Mouse (Mus musculus) stomach, embryonic 15.5 days (tissue): ENCODE results near the gene Prkci. TPM values are rescaled to one million over a fixed set of nuclear protein-coding genes. Genes with fewer than 3 reads are reported as not detected.

Experiments
- ATAC-seq: fragments of 200-750 bp; cut with Nextera tagmentation; 2 replicates; pipeline ENCODE4 v1.8.0; 2017; ENCODE audit warnings: low read depth, moderate number of reproducible peaks, moderate TSS enrichment; ENCODE audit not compliant: insufficient read depth, low FRiP score
- H3K27ac ChIP-seq: fragments of 300-500 bp; sonication (generic); 2 replicates; pipeline ENCODE4 v1.5.1; 2015; ENCODE audit warnings: mild to moderate bottlenecking, inconsistent platforms
- H3K27me3 ChIP-seq: fragments of 300-500 bp; sonication (generic); replicated peaks from 2 replicates; pipeline ENCODE4 v1.6.1; 2015; ENCODE audit warnings: inconsistent platforms
- H3K36me3 ChIP-seq: fragments of 300-500 bp; sonication (generic); 2 replicates; pipeline ENCODE4 v1.6.1; 2015; ENCODE audit warnings: inconsistent platforms
- H3K4me1 ChIP-seq: fragments of 300-500 bp; sonication (generic); 2 replicates; pipeline ENCODE4 v1.6.1; 2015; ENCODE audit warnings: inconsistent platforms
- H3K4me2 ChIP-seq: fragments of 300-500 bp; sonication (generic); 2 replicates; pipeline ENCODE4 v1.6.1; 2015; ENCODE audit warnings: mild to moderate bottlenecking, inconsistent platforms
- H3K4me3 ChIP-seq: fragments of 300-500 bp; sonication (generic); replicated peaks from 2 replicates; pipeline ENCODE4 v1.5.1; 2015; ENCODE audit warnings: inconsistent platforms
- H3K9ac ChIP-seq: fragments of 300-500 bp; sonication (generic); 2 replicates; pipeline ENCODE4 v1.6.1; 2015; ENCODE audit warnings: inconsistent platforms
- H3K9me3 ChIP-seq: fragments of 300-500 bp; sonication (generic); 2 replicates; pipeline ENCODE4 v1.6.1; 2016; ENCODE audit warnings: inconsistent platforms
- WGBS: fragments of 180-500 bp; shearing (Covaris S2); methylation state at CpG from one replicate; pipeline ENCODE4 v1.1.7; 2015; 5-methylcytosine and 5-hydroxymethylcytosine counted together
- polyA plus RNA-seq: library from polyadenylated mRNA; unstranded; fragments of >200 nt; fragmentation: Nextera tagmentation; extraction: Ambion mirVana; gene quantifications from 2 replicates; pipeline ENCODE4 v1.2.1, GENCODE M21; 2015

Gene Prkci
- 39.3 and 42.5 TPM in 2 replicates for polyA plus RNA-seq

GRCm38 (mm10) chr3:30995283-30995898, at the start of gene Prkci:
Gene Prkci, plus strand, starts transcription at chr3:30995747.
- no peaks in the 10 kb centered on the region for H3K36me3 ChIP-seq
- H3K4me1 ChIP-seq = peaks cover 23% of the 10 kb centered on the region
- H3K9ac ChIP-seq = peak within 1 kb of the TSS; percentile 91
- peak; percentile 96 for ATAC-seq
- peak within 1 kb of the TSS; percentile 97 for H3K4me3 ChIP-seq
- H3K9me3 ChIP-seq = no peaks in the 10 kb centered on the region
- H3K27me3 ChIP-seq = no peaks in the 10 kb centered on the region
- peak within 1 kb of the TSS; percentile 52 for H3K4me2 ChIP-seq
- WGBS = under 1% methylated on average over 50 of the region's 50 CpGs
- peak within 1 kb of the TSS; percentile 77 for H3K27ac ChIP-seq

- WGBS = 72% methylated on average over 3 of the region's 3 CpGs
- Histone ChIP-seq H3K4me2 (no peak overlapping the region), H3K9me3 (no peaks in the 10 kb centered on the region), H3K36me3 (peaks cover 35% of the 10 kb centered on the region), H3K4me1 (no peaks in the 10 kb centered on the region), H3K27me3 (no peaks in the 10 kb centered on the region), H3K9ac (no peak overlapping the region), H3K4me3 (no peak overlapping the region), H3K27ac (no peak overlapping the region)
- ATAC-seq = no peak
These were observed 43.9 kb upstream of the Prkci start for GRCm38 (mm10) chr3:30951652-30952051.

GRCm38 (mm10) chr3:30952273-30953070, 43.1 kb upstream of the Prkci start:
- no peak overlapping the region for H3K27ac ChIP-seq
- H3K9ac ChIP-seq = no peak overlapping the region
- no peak overlapping the region for H3K4me3 ChIP-seq
- H3K4me1 ChIP-seq = no peaks in the 10 kb centered on the region
- no peaks in the 10 kb centered on the region for H3K27me3 ChIP-seq
- H3K4me2 ChIP-seq = no peak overlapping the region
- ATAC-seq = 0 out of 2 replicates have a peak, but pooled peaks have one; percentile 35
- H3K9me3 ChIP-seq = no peaks in the 10 kb centered on the region
- H3K36me3 ChIP-seq = peaks cover 38% of the 10 kb centered on the region
- 88% methylated on average over 12 of the region's 12 CpGs for WGBS

- ATAC-seq = no peak
- Histone ChIP-seq H3K4me2 (no peak overlapping the region), H3K4me3 (no peak overlapping the region), H3K4me1 (no peaks in the 10 kb centered on the region), H3K9me3 (no peaks in the 10 kb centered on the region), H3K27me3 (no peaks in the 10 kb centered on the region), H3K27ac (no peak overlapping the region), H3K36me3 (peaks cover 44% of the 10 kb centered on the region), H3K9ac (no peak overlapping the region)
- WGBS = 85% methylated on average over 6 of the region's 6 CpGs
These were observed 39.2 kb upstream of the Prkci start for GRCm38 (mm10) chr3:30956327-30956726.

- no peaks in the 10 kb centered on the region for H3K27me3 ChIP-seq
- H3K9ac ChIP-seq = no peak overlapping the region
- H3K4me3 ChIP-seq = no peak overlapping the region
- H3K9me3 ChIP-seq = no peaks in the 10 kb centered on the region
- no peaks in the 10 kb centered on the region for H3K4me1 ChIP-seq
- peaks cover 51% of the 10 kb centered on the region for H3K36me3 ChIP-seq
- no peak overlapping the region for H3K27ac ChIP-seq
- ATAC-seq = no peak
- 66% methylated on average over 2 of the region's 2 CpGs for whole genome bisulfite sequencing
- no peak overlapping the region for H3K4me2 ChIP-seq
These were observed 36.8 kb upstream of the Prkci start for GRCm38 (mm10) chr3:30958709-30959108.

- H3K27me3 ChIP-seq = no peaks in the 10 kb centered on the region
- ATAC-seq = no peak
- H3K9ac ChIP-seq = no peak overlapping the region
- 65% methylated on average over 7 of the region's 7 CpGs for WGBS
- H3K36me3 ChIP-seq = peaks cover 42% of the 10 kb centered on the region
- no peaks in the 10 kb centered on the region for H3K4me1 ChIP-seq
- H3K9me3 ChIP-seq = no peaks in the 10 kb centered on the region
- H3K27ac ChIP-seq = no peak overlapping the region
- no peak overlapping the region for H3K4me3 ChIP-seq
- no peak overlapping the region for H3K4me2 ChIP-seq
These were observed 35.4 kb upstream of the Prkci start for GRCm38 (mm10) chr3:30959868-30960831.

GRCm38 (mm10) chr3:30963100-30963499, 32.4 kb upstream of the Prkci start:
- ATAC-seq = no peak
- H3K27me3 ChIP-seq = no peaks in the 10 kb centered on the region
- no peaks in the 10 kb centered on the region for H3K9me3 ChIP-seq
- no peaks in the 10 kb centered on the region for H3K4me1 ChIP-seq
- no peak overlapping the region for H3K27ac ChIP-seq
- no peak overlapping the region for H3K4me2 ChIP-seq
- WGBS = 93% methylated on average over 4 of the region's 4 CpGs
- no peak overlapping the region for H3K9ac ChIP-seq
- peaks cover 37% of the 10 kb centered on the region for H3K36me3 ChIP-seq
- no peak overlapping the region for H3K4me3 ChIP-seq

GRCm38 (mm10) chr3:30964216-30964615, 31.3 kb upstream of the Prkci start:
- H3K9me3 ChIP-seq = no peaks in the 10 kb centered on the region
- no peak overlapping the region for H3K27ac ChIP-seq
- H3K36me3 ChIP-seq = peaks cover 27% of the 10 kb centered on the region
- H3K27me3 ChIP-seq = no peaks in the 10 kb centered on the region
- ATAC-seq = no peak
- WGBS = 93% methylated on average over 3 of the region's 3 CpGs
- no peaks in the 10 kb centered on the region for H3K4me1 ChIP-seq
- H3K4me2 ChIP-seq = no peak overlapping the region
- no peak overlapping the region for H3K9ac ChIP-seq
- H3K4me3 ChIP-seq = no peak overlapping the region

GRCm38 (mm10) chr3:30965644-30966043, 29.9 kb upstream of the Prkci start:
- no peak overlapping the region for H3K4me2 ChIP-seq
- no peaks in the 10 kb centered on the region for H3K27me3 ChIP-seq
- WGBS = 92% methylated on average over 13 of the region's 13 CpGs
- H3K4me1 ChIP-seq = no peaks in the 10 kb centered on the region
- no peak overlapping the region for H3K4me3 ChIP-seq
- H3K9me3 ChIP-seq = no peaks in the 10 kb centered on the region
- no peak overlapping the region for H3K9ac ChIP-seq
- H3K36me3 ChIP-seq = peaks cover 17% of the 10 kb centered on the region
- H3K27ac ChIP-seq = no peak overlapping the region
- no peak for ATAC-seq

GRCm38 (mm10) chr3:30968531-30969092, 26.9 kb upstream of the Prkci start:
- Histone ChIP-seq H3K4me3 (peak overlapping the region; percentile 90), H3K9ac (peak overlapping the region; percentile 66), H3K27ac (peak overlapping the region; percentile 90), H3K27me3 (no peaks in the 10 kb centered on the region), H3K4me1 (no peaks in the 10 kb centered on the region), H3K36me3 (peaks cover 4% of the 10 kb centered on the region), H3K9me3 (no peaks in the 10 kb centered on the region), H3K4me2 (peak overlapping the region; percentile 59)
- under 1% methylated on average over 53 of the region's 54 CpGs for WGBS
- ATAC-seq = peak; percentile 51

GRCm38 (mm10) chr3:30969104-30969581, 26.4 kb upstream of the Prkci start, which contains the start of gene Phc3:
Gene Phc3, minus strand, starts transcription at chr3:30969415.
- peak within 1 kb of the TSS; percentile 90 for H3K4me3 ChIP-seq
- 0 out of 2 replicates have a peak, but pooled peaks cover 2% of the 10 kb centered on the region for H3K36me3 ChIP-seq
- H3K4me2 ChIP-seq = peak within 1 kb of the TSS; percentile 59
- 1% methylated on average over 33 of the region's 34 CpGs for WGBS
- no peaks in the 10 kb centered on the region for H3K27me3 ChIP-seq
- no peaks in the 10 kb centered on the region for H3K9me3 ChIP-seq
- ATAC-seq = peak; percentile 86
- no peaks in the 10 kb centered on the region for H3K4me1 ChIP-seq
- peak within 1 kb of the TSS; percentile 66 for H3K9ac ChIP-seq
- H3K27ac ChIP-seq = peak within 1 kb of the TSS; percentile 90
